Mouse (Mus musculus) kidney, postnatal 0 days (tissue): Measurements from ENCODE around the gene Adk. TPM values are rescaled to one million over a fixed set of nuclear protein-coding genes. Genes with fewer than 3 reads are reported as not detected.
A peak's percentile ranks its signal among the peaks of the same experiment; 100 is the strongest.

ENCODE experiments used
- ATAC-seq: fragments of 200-750 bp; cut with Nextera tagmentation; replicated peaks from 2 replicates; pipeline ENCODE4 v1.8.0; 2017; ENCODE audit warnings: low read depth, moderate number of reproducible peaks, moderate TSS enrichment, moderate library complexity; ENCODE audit not compliant: low FRiP score
- DNase-seq: peaks from one replicate; pipeline ENCODE4 v3.0.0-alpha.2; 2016; ENCODE audit warnings: low spot score
- H3K27ac ChIP-seq: fragments of 300-500 bp; sonication (generic); 2 replicates; pipeline ENCODE4 v1.5.1; 2014; ENCODE audit warnings: mild to moderate bottlenecking
- H3K27me3 ChIP-seq: fragments of 300-500 bp; sonication (generic); 2 replicates; pipeline ENCODE4 v1.6.1; 2014; ENCODE audit warnings: low read length, mixed read lengths; ENCODE audit not compliant: insufficient read depth
- H3K36me3 ChIP-seq: fragments of 300-500 bp; sonication (generic); 2 replicates; pipeline ENCODE4 v1.6.1; 2014; ENCODE audit warnings: low read length, mixed read lengths; ENCODE audit not compliant: insufficient read depth
- H3K4me1 ChIP-seq: fragments of 300-500 bp; sonication (generic); replicated peaks from 2 replicates; pipeline ENCODE4 v1.6.1; 2014; ENCODE audit warnings: antibody characterized with exemption, low read length, mixed read lengths; ENCODE audit not compliant: insufficient read depth
- H3K4me2 ChIP-seq: fragments of 300-500 bp; sonication (generic); 2 replicates; pipeline ENCODE4 v1.6.1; 2014; ENCODE audit warnings: mild to moderate bottlenecking, low read length, moderate library complexity, mixed read lengths
- H3K4me3 ChIP-seq: fragments of 300-500 bp; sonication (generic); replicated peaks from 2 replicates; pipeline ENCODE4 v1.5.1; 2014; ENCODE audit warnings: low read depth, low read length
- H3K9ac ChIP-seq: fragments of 300-500 bp; sonication (generic); 2 replicates; pipeline ENCODE4 v1.6.1; 2014; ENCODE audit warnings: low read depth, low read length
- H3K9me3 ChIP-seq: fragments of 300-500 bp; sonication (generic); replicated peaks from 2 replicates; pipeline ENCODE4 v1.6.1; 2016; ENCODE audit warnings: low read length, inconsistent platforms, mixed read lengths
- CTCF ChIP-seq: IDR thresholded peaks from 2 replicates; pipeline ENCODE4 v1.5.1; 2016; ENCODE audit warnings: antibody characterized with exemption, low read depth, mild to moderate bottlenecking, moderate library complexity
- WGBS: fragments of 180-500 bp; shearing (Covaris S2); extraction: QIAGEN DNeasy Blood & Tissue Kit; methylation state at CpG from one replicate; pipeline ENCODE4 v1.1.7; 2014; 5-methylcytosine and 5-hydroxymethylcytosine counted together
- polyA plus RNA-seq: library from polyadenylated mRNA; unstranded; fragments of >200 nt; fragmentation: Nextera tagmentation; extraction: Ambion mirVana; gene quantifications from 2 replicates; pipeline ENCODE4 v1.2.1, GENCODE M21; 2015

Gene Adk
- polyA plus RNA-seq, 1 experiment from 2014 or later, result 193 TPM

DNA sequence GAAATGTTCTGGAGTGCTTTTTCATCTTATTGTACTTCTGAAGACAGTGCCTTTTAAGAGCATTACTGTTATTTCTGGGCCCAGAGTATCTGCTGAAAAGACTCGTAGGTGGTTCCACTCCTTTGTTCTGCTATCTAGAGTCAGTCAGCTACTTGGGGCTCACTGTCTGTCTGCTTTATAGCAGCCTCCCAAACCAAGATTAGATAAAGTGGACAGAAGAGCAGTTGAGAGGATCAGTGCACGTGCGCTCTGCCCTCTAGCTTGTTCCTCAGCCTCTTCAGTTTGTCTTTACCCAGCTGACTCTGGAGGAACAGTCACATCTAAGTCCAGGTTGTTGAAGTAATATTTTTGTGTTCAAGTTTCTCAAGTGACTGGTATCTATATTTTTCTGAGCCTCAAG lies 21.6 kb downstream of the Adk start:
- no peak for DNase-seq
- no peak overlapping the region for H3K4me3 ChIP-seq
- H3K4me1 ChIP-seq, result peaks cover 4% of the 10 kb centered on the region; the same call in 1 of the 2 replicates
- no peak for TF ChIP-seq CTCF
- WGBS, result 80% methylated on average over 3 of the region's 3 CpGs
- ATAC-seq, result no peak
- H3K4me2 ChIP-seq, result no peak overlapping the region
- no peak overlapping the region for H3K27ac ChIP-seq
- H3K36me3 ChIP-seq, result no peaks in the 10 kb centered on the region
- no peak overlapping the region for H3K9ac ChIP-seq
- H3K9me3 ChIP-seq, result no peaks in the 10 kb centered on the region
- H3K27me3 ChIP-seq, result no peaks in the 10 kb centered on the region

GRCm38 (mm10) chr14:21074398-21075320 lies 22.3 kb downstream of the Adk start:
- no peaks in the 10 kb centered on the region for H3K9me3 ChIP-seq
- H3K4me2 ChIP-seq, result peak overlapping the region; percentile 79
- no peak for TF ChIP-seq CTCF
- H3K27ac ChIP-seq, result no peak overlapping the region
- H3K9ac ChIP-seq, result no peak overlapping the region
- ATAC-seq (no peak), DNase-seq (peak; percentile 3)
- WGBS, result 46% methylated on average over 11 of the region's 11 CpGs
- H3K4me1 ChIP-seq, result peaks cover 4% of the 10 kb centered on the region; the same call in 1 of the 2 replicates
- no peaks in the 10 kb centered on the region for H3K27me3 ChIP-seq
- H3K36me3 ChIP-seq, result no peaks in the 10 kb centered on the region
- H3K4me3 ChIP-seq, result peak overlapping the region; percentile 67; the same call in 1 of the 2 replicates

DNA sequence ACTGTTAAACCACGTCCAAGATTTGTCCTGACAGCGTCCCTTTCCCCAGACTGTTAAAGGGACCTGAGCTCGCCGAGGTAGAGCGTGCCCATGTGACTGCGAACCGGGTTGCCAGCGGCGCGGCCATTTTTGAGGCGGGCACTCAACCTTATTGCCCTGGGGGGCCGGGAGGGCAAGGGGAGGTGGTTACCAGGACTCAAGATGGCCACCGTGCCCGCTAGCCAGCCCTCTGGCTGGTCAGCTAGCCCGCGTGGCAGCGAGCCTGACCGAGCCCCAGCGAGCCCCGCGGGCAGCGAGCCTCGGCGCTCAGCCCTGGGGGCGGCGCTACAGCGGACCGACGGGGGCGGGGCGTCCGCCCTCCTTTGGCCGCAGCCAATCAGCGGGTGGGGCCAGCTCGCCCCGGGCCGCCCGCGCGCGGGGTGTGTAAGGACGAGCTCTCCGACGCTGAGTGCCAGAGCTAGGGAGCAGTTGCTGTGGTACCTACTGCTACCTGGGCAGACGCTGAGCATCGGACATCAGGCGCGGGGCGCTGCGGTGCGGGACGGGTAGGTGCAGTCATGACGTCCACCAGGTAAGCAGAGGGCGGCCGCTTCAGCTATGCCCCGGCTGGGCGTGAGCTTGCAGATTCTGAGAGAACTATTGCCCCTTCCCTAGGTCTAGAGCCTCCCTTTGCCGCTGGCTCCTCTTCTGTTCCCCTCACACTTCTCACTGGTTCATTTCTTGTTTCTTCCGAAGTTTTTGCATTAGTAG lies 23.6 kb downstream of the Adk start:
- WGBS, result under 1% methylated on average over 58 of the region's 59 CpGs
- ATAC-seq, result peak; percentile 99
- peaks cover 4% of the 10 kb centered on the region; the same call in 1 of the 2 replicates for H3K4me1 ChIP-seq
- peak; percentile 93 for DNase-seq
- H3K27me3 ChIP-seq, result no peaks in the 10 kb centered on the region
- H3K9ac ChIP-seq, result peak overlapping the region; percentile 72
- peak overlapping the region; percentile 67 for H3K4me3 ChIP-seq
- H3K27ac ChIP-seq, result peak overlapping the region; percentile 71
- H3K9me3 ChIP-seq, result no peaks in the 10 kb centered on the region
- TF ChIP-seq CTCF, result peak; percentile 22; the same call in 1 of the 2 replicates
- peak overlapping the region; percentile 79 for H3K4me2 ChIP-seq
- no peaks in the 10 kb centered on the region for H3K36me3 ChIP-seq

DNA sequence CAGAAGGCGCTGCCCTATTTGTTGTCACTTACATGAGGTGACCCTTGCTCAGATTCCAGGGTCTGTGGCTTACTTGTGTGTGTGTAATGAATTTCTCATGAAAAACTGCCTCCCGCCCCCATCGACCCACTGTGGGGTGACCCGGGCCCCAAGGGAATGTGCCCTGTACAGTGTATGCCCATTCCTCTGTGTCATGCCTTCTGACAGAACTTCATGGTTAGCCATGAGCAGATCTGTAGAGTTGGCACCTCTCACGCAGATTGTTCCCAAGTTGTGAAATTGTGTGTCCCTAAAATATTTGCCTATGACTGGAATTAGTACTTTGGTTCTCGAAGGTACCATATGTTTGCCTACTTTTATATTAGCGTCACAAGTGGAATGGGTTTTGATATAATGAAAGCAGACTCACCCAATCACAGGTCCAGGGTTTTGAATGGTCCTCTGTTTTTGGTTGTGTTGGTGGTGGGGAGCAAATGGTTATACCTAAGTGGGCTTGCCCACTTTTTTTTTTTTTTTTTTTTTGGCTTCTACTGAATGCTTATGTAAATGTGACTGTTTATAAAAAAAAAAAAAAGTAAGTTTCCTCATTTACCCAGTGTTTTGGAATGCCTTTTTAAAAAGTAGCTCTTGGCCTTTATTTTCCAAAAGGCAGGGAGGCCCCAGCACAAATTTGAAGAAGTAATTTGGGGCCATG lies 24.3 kb downstream of the Adk start:
- Histone ChIP-seq H3K4me2 (peak overlapping the region; percentile 79), H3K27me3 (no peaks in the 10 kb centered on the region), H3K27ac (peak overlapping the region; percentile 71), H3K4me3 (peak overlapping the region; percentile 67), H3K4me1 (peaks cover 4% of the 10 kb centered on the region; the same call in 1 of the 2 replicates), H3K36me3 (no peaks in the 10 kb centered on the region), H3K9me3 (no peaks in the 10 kb centered on the region), H3K9ac (peak overlapping the region; percentile 72)
- TF ChIP-seq CTCF, result no peak
- ATAC-seq (peak; percentile 19), DNase-seq (no peak)
- WGBS, result 41% methylated on average over 7 of the region's 7 CpGs

DNA sequence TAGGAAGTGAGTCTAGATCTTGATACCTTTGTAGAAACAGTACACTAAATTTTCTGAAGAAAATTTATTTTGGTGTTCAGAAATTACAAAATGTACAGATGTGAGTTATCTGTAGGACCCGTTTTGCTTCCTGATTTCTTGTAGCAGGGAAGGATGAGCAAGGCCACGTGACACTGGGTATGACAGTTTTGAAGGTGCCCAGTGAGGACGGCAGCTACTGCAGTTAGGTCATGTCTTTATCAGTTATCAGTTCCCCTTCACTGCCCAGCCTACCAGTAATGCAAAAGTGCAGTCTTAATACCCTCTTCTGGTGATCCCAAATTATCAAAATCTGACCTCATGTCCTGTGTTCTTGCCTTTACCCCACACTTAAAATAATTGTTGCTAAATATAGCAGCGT lies 25.6 kb downstream of the Adk start:
- no peak for TF ChIP-seq CTCF
- no peak for ATAC-seq

DNA sequence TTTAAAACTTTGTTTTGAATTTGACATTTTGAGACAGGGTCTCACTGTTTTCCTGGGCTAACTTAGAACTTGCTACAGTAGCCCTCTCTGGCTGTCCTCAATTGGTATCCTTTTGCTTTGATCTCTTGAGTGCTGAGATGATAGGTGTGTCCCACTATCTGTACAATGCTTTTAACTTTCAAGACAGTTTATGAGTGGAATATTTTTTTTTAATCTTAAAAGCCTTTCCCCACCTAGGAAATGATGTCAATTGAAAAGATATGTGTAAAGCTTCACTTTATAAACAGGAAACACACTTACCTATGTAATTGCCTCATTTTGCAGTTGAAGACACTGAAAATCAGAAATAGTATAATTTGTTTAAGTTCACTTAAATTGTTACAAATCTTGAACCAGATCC lies 26.1 kb downstream of the Adk start:
- no peaks in the 10 kb centered on the region for H3K36me3 ChIP-seq
- H3K27me3 ChIP-seq, result no peaks in the 10 kb centered on the region
- no peak overlapping the region for H3K4me3 ChIP-seq
- ATAC-seq (no peak), DNase-seq (no peak)
- H3K4me2 ChIP-seq, result no peak overlapping the region
- H3K9ac ChIP-seq, result no peak overlapping the region
- TF ChIP-seq CTCF, result no peak
- H3K9me3 ChIP-seq, result no peaks in the 10 kb centered on the region
- H3K4me1 ChIP-seq, result peaks cover 4% of the 10 kb centered on the region; the same call in 1 of the 2 replicates
- no peak overlapping the region for H3K27ac ChIP-seq

More for the DNA sequence above, 25.6 kb downstream of the Adk start:
- no peak for DNase-seq
- H3K9ac ChIP-seq, result no peak overlapping the region
- no peak overlapping the region for H3K27ac ChIP-seq
- H3K27me3 ChIP-seq, result no peaks in the 10 kb centered on the region
- H3K4me3 ChIP-seq, result no peak overlapping the region
- 75% methylated on average over 4 of the region's 4 CpGs for WGBS
- no peaks in the 10 kb centered on the region for H3K36me3 ChIP-seq
- H3K4me1 ChIP-seq, result peaks cover 4% of the 10 kb centered on the region; the same call in 1 of the 2 replicates
- H3K9me3 ChIP-seq, result no peaks in the 10 kb centered on the region
- H3K4me2 ChIP-seq, result no peak overlapping the region
